Mouse (Mus musculus) forebrain, embryonic 13.5 days (tissue): ENCODE data around the gene Btg4. TPM values are rescaled to one million over a fixed set of nuclear protein-coding genes. Genes with fewer than 3 reads are reported as not detected.

Experiments
- microRNA counts: library from miRNA; unstranded; fragments of <30 nt; microRNA quantifications from one replicate; lab custom pipeline; 2016
- microRNA-seq: library from miRNA; unstranded; fragments of <30 nt; microRNA quantifications from one replicate; pipeline ENCODE4, GENCODE M21; 2016
- polyA plus RNA-seq: library from polyadenylated mRNA; unstranded; fragments of >200 nt; fragmentation: Nextera tagmentation; extraction: Ambion mirVana; gene quantifications from 2 replicates; pipeline ENCODE4 v1.2.1, GENCODE M21; 2015

The Btg4 gene
- polyA plus RNA-seq, 1 experiment from 2014 or later = not detected

MicroRNAs encoded within 50 kb of the gene (microRNA counts, 519-probe panel; counts per million panel counts)
- microRNA mmu-miR-34b-3p (lab: Ali Mortazavi, UCI) = 177 counts per million, percentile 53 among the panel's probes with 10 or more counts
- 1,391 counts per million, percentile 55 among the panel's probes with 10 or more counts for microRNA mmu-miR-34b-5p (lab: Ali Mortazavi, UCI)
- microRNA mmu-miR-34c (lab: Ali Mortazavi, UCI) = 5,143 counts per million, percentile 91 among the panel's probes with 10 or more counts

Small RNA genes within 50 kb of the gene (microRNA-seq; reads per million reads assigned to microRNA genes)
- gene Mir34b (16.9 reads per million, percentile 28 among the genes with 10 or more reads in this experiment), gene Mir34c (522 reads per million, percentile 71 among the genes with 10 or more reads in this experiment)

Other genes starting within 250 kb of the Btg4 start
- gene Ppp2r1b, start 215.6 kb upstream of the Btg4 start, polyA plus RNA-seq = 86.3 and 89.7 TPM in 2 replicates
- gene Sik2, start 51.8 kb upstream of the Btg4 start, polyA plus RNA-seq = 14.4 and 15.1 TPM in 2 replicates
- 0.73 and 1.2 TPM in 2 replicates for gene Layn, start 16.2 kb downstream of the Btg4 start, polyA plus RNA-seq
- gene 4833427G06Rik, start 41.2 kb downstream of the Btg4 start, polyA plus RNA-seq = 0.46 and 1.3 TPM in 2 replicates
- 0.04 TPM in 1 of 2 replicates, not detected in the other for gene Gm32742, start 104.6 kb downstream of the Btg4 start, polyA plus RNA-seq
- 0.06 and 0.09 TPM in 2 replicates for gene Pou2af1, start 152.8 kb downstream of the Btg4 start, polyA plus RNA-seq
- 0.70 and 0.97 TPM in 2 replicates for gene Colca2, start 217.7 kb downstream of the Btg4 start, polyA plus RNA-seq